Mouse (Mus musculus) stomach, embryonic 14.5 days (tissue): ENCODE results near the gene Plcb4. TPM values are rescaled to one million over a fixed set of nuclear protein-coding genes. Genes with fewer than 3 reads are reported as not detected.

Experiments
- ATAC-seq: fragments of 200-750 bp; cut with Nextera tagmentation; 2 replicates; pipeline ENCODE4 v1.8.0; 2017; ENCODE audit warnings: low read depth, moderate TSS enrichment; ENCODE audit not compliant: insufficient number of reproducible peaks, insufficient read depth, low FRiP score
- H3K27ac ChIP-seq: fragments of 300-500 bp; sonication (generic); 2 replicates; pipeline ENCODE4 v1.5.1; 2014; ENCODE audit warnings: mild to moderate bottlenecking, low read length, moderate library complexity, mixed read lengths
- H3K27me3 ChIP-seq: fragments of 300-500 bp; sonication (generic); 2 replicates; pipeline ENCODE4 v1.6.1; 2014; ENCODE audit warnings: low read length, control low read depth, mixed read lengths; ENCODE audit not compliant: control insufficient read depth, insufficient read depth
- H3K36me3 ChIP-seq: fragments of 300-500 bp; sonication (generic); 2 replicates; pipeline ENCODE4 v1.6.1; 2014; ENCODE audit warnings: mild to moderate bottlenecking, control low read depth, low read length, moderate library complexity, mixed read lengths; ENCODE audit not compliant: control insufficient read depth, insufficient read depth
- H3K4me1 ChIP-seq: fragments of 300-500 bp; sonication (generic); 2 replicates; pipeline ENCODE4 v1.6.1; 2014; ENCODE audit warnings: low read length, control low read depth, mixed read lengths; ENCODE audit not compliant: control insufficient read depth, insufficient read depth
- H3K4me2 ChIP-seq: fragments of 300-500 bp; sonication (generic); replicated peaks from 2 replicates; pipeline ENCODE4 v1.6.1; 2014; ENCODE audit warnings: low read depth, low read length, control low read depth
- H3K4me3 ChIP-seq: fragments of 300-500 bp; sonication (generic); 2 replicates; pipeline ENCODE4 v1.5.1; 2014; ENCODE audit warnings: low read depth, low read length, control low read depth
- H3K9ac ChIP-seq: fragments of 300-500 bp; sonication (generic); replicated peaks from 2 replicates; pipeline ENCODE4 v1.6.1; 2014; ENCODE audit warnings: low read depth, mild to moderate bottlenecking, control low read depth, low read length, moderate library complexity, mixed read lengths
- H3K9me3 ChIP-seq: fragments of 300-500 bp; sonication (generic); 2 replicates; pipeline ENCODE4 v1.6.1; 2016; ENCODE audit warnings: low read depth, low read length, control low read depth; ENCODE audit not compliant: control insufficient read depth
- WGBS: fragments of 180-500 bp; shearing (Covaris S2); extraction: QIAGEN DNeasy Blood & Tissue Kit; methylation state at CpG from one replicate; pipeline ENCODE4 v1.1.7; 2014; 5-methylcytosine and 5-hydroxymethylcytosine counted together
- polyA plus RNA-seq: library from polyadenylated mRNA; unstranded; fragments of >200 nt; fragmentation: Nextera tagmentation; extraction: Ambion mirVana; gene quantifications from 2 replicates; pipeline ENCODE4 v1.2.1, GENCODE M21; 2014

The Plcb4 gene
- polyA plus RNA-seq, 1 experiment from 2014 or later = 51.4 TPM

- WGBS = 69% methylated on average over 6 of the region's 6 CpGs
- no peak overlapping the region for H3K4me2 ChIP-seq
- H3K9ac ChIP-seq = no peak overlapping the region
- H3K36me3 ChIP-seq = no peaks in the 10 kb centered on the region
- H3K27ac ChIP-seq = no peak overlapping the region
- no peaks in the 10 kb centered on the region for H3K9me3 ChIP-seq
- H3K4me3 ChIP-seq = no peak overlapping the region
- peak; percentile 14; the same call in 1 of the 2 replicates for ATAC-seq
- H3K27me3 ChIP-seq = no peaks in the 10 kb centered on the region
- 0 out of 2 replicates have a peak, but pooled peaks cover under 1% of the 10 kb centered on the region for H3K4me1 ChIP-seq
These were observed 100.8 kb downstream of the Plcb4 start for GRCm38 (mm10) chr2:135759499-135760095.

- 80% methylated on average over 8 of the region's 8 CpGs for WGBS
These were observed 102.5 kb downstream of the Plcb4 start for GRCm38 (mm10) chr2:135761226-135761802.

GRCm38 (mm10) chr2:135764706-135765105 is 105.9 kb downstream of the Plcb4 start:
- H3K4me3 ChIP-seq = no peak overlapping the region
- H3K27ac ChIP-seq = peak overlapping the region; percentile 48
- no peaks in the 10 kb centered on the region for H3K27me3 ChIP-seq
- peaks cover 15% of the 10 kb centered on the region; the same call in 1 of the 2 replicates for H3K4me1 ChIP-seq
- no peak overlapping the region for H3K9ac ChIP-seq
- H3K9me3 ChIP-seq = no peaks in the 10 kb centered on the region
- H3K36me3 ChIP-seq = no peaks in the 10 kb centered on the region
- no peak; the same call in 1 of the 2 replicates for ATAC-seq
- no peak overlapping the region for H3K4me2 ChIP-seq
- 56% methylated on average over 8 of the region's 8 CpGs for WGBS

More at GRCm38 (mm10) chr2:135761226-135761802, 102.5 kb downstream of the Plcb4 start:
- H3K9me3 ChIP-seq = no peaks in the 10 kb centered on the region
- no peak overlapping the region for H3K27ac ChIP-seq
- H3K4me3 ChIP-seq = no peak overlapping the region
- ATAC-seq = no peak
- H3K4me2 ChIP-seq = no peak overlapping the region
- H3K27me3 ChIP-seq = no peaks in the 10 kb centered on the region
- H3K4me1 ChIP-seq = 0 out of 2 replicates have a peak, but pooled peaks cover 6% of the 10 kb centered on the region
- H3K36me3 ChIP-seq = no peaks in the 10 kb centered on the region
- H3K9ac ChIP-seq = no peak overlapping the region

GRCm38 (mm10) chr2:135766471-135767063 is 107.8 kb downstream of the Plcb4 start:
- Histone ChIP-seq H3K4me3 (no peak overlapping the region), H3K4me2 (no peak overlapping the region), H3K36me3 (no peaks in the 10 kb centered on the region), H3K9ac (no peak overlapping the region), H3K4me1 (peaks cover 22% of the 10 kb centered on the region; the same call in 1 of the 2 replicates), H3K27ac (no peak overlapping the region), H3K27me3 (no peaks in the 10 kb centered on the region), H3K9me3 (no peaks in the 10 kb centered on the region)
- ATAC-seq = 0 out of 2 replicates have a peak, but pooled peaks have one; percentile 21
- WGBS = 68% methylated on average over 6 of the region's 6 CpGs

GRCm38 (mm10) chr2:135767535-135767934 is 108.7 kb downstream of the Plcb4 start:
- Histone ChIP-seq H3K36me3 (no peaks in the 10 kb centered on the region), H3K27ac (no peak overlapping the region), H3K4me1 (peaks cover 22% of the 10 kb centered on the region; the same call in 1 of the 2 replicates), H3K9me3 (no peaks in the 10 kb centered on the region), H3K4me2 (no peak overlapping the region), H3K4me3 (no peak overlapping the region), H3K9ac (no peak overlapping the region), H3K27me3 (no peaks in the 10 kb centered on the region)
- no peak for ATAC-seq
- 87% methylated on average over 5 of the region's 5 CpGs for WGBS

GRCm38 (mm10) chr2:135769701-135770100 is 110.9 kb downstream of the Plcb4 start:
- Histone ChIP-seq H3K9me3 (no peaks in the 10 kb centered on the region), H3K4me1 (peaks cover 20% of the 10 kb centered on the region; the same call in 1 of the 2 replicates), H3K27me3 (no peaks in the 10 kb centered on the region), H3K4me2 (no peak overlapping the region), H3K9ac (no peak overlapping the region), H3K36me3 (no peaks in the 10 kb centered on the region), H3K4me3 (no peak overlapping the region), H3K27ac (no peak overlapping the region)
- ATAC-seq = 0 out of 2 replicates have a peak, but pooled peaks have one; percentile 7
- 50% methylated on average over 8 of the region's 8 CpGs for WGBS

GRCm38 (mm10) chr2:135770226-135770625 is 111.4 kb downstream of the Plcb4 start:
- H3K9ac ChIP-seq = no peak overlapping the region
- no peak overlapping the region for H3K27ac ChIP-seq
- no peak overlapping the region for H3K4me2 ChIP-seq
- 87% methylated on average over 9 of the region's 9 CpGs for WGBS
- H3K9me3 ChIP-seq = no peaks in the 10 kb centered on the region
- ATAC-seq = no peak
- H3K4me1 ChIP-seq = peaks cover 18% of the 10 kb centered on the region; the same call in 1 of the 2 replicates
- H3K27me3 ChIP-seq = no peaks in the 10 kb centered on the region
- H3K36me3 ChIP-seq = no peaks in the 10 kb centered on the region
- no peak overlapping the region for H3K4me3 ChIP-seq

GRCm38 (mm10) chr2:135773194-135773972 is 114.6 kb downstream of the Plcb4 start:
- no peak overlapping the region for H3K27ac ChIP-seq
- H3K36me3 ChIP-seq = no peaks in the 10 kb centered on the region
- H3K4me2 ChIP-seq = no peak overlapping the region
- WGBS = 48% methylated on average over 10 of the region's 10 CpGs
- no peak overlapping the region for H3K9ac ChIP-seq
- H3K4me3 ChIP-seq = no peak overlapping the region
- ATAC-seq = no peak
- H3K4me1 ChIP-seq = peaks cover 9% of the 10 kb centered on the region; the same call in 1 of the 2 replicates
- no peaks in the 10 kb centered on the region for H3K27me3 ChIP-seq
- no peaks in the 10 kb centered on the region for H3K9me3 ChIP-seq
